Mouse (Mus musculus): Measurements from ENCODE around the gene Dnajc16.
"Not testable (repeated sequence)": the region's sequence is repeated elsewhere in the genome, so short reads cannot be mapped to it uniquely, and the experiment has no call there.

Gene Dnajc16

GRCm38 (mm10) chr4:141796356-141796755, 5.6 kb upstream of the Dnajc16 start:
- peak; percentile 42 for DNase-seq (ENCODE audit: low spot score)

GRCm38 (mm10) chr4:141794152-141794535, 3.4 kb upstream of the Dnajc16 start:
- no peak for DNase-seq (ENCODE audit: low spot score)

- DNase-seq (ENCODE audit: low spot score), result peak; percentile 99
Observed at GRCm38 (mm10) chr4:141793282-141794151, 2.8 kb upstream of the Dnajc16 start, which contains the start of gene Casp9. TSS of gene Casp9 (plus strand) at chr4:141793612.

GRCm38 (mm10) chr4:141792554-141793281, 2.0 kb upstream of the Dnajc16 start:
- no peak for DNase-seq (ENCODE audit: low spot score)

GRCm38 (mm10) chr4:141791951-141792350, 1.2 kb upstream of the Dnajc16 start:
- no peak for DNase-seq (ENCODE audit: low spot score)

- no peak for DNase-seq (ENCODE audit: low spot score)
Observed at GRCm38 (mm10) chr4:141791486-141791885, 755 bp upstream of the Dnajc16 start.

- no peak for DNase-seq (ENCODE audit: low spot score)
Observed at GRCm38 (mm10) chr4:141789564-141790218, 1.0 kb downstream of the Dnajc16 start.

GRCm38 (mm10) chr4:141787462-141787861, 3.3 kb downstream of the Dnajc16 start:
- no peak for DNase-seq (ENCODE audit: low spot score)

GRCm38 (mm10) chr4:141787046-141787445, 3.7 kb downstream of the Dnajc16 start:
- DNase-seq (ENCODE audit: low spot score), result no peak

- DNase-seq (ENCODE audit: low spot score), result no peak
Observed at GRCm38 (mm10) chr4:141786141-141786540, 4.6 kb downstream of the Dnajc16 start.

- no peak for DNase-seq (ENCODE audit: low spot score)
Observed at GRCm38 (mm10) chr4:141784835-141785234, 5.9 kb downstream of the Dnajc16 start.

GRCm38 (mm10) chr4:141781201-141781985, 9.3 kb downstream of the Dnajc16 start:
- DNase-seq (ENCODE audit: low spot score), result no peak

GRCm38 (mm10) chr4:141779828-141780227, 10.9 kb downstream of the Dnajc16 start:
- DNase-seq (ENCODE audit: low spot score), result no peak

- not testable (repeated sequence) for DNase-seq (ENCODE audit: low spot score)
Observed at GRCm38 (mm10) chr4:141773019-141773418, 17.7 kb downstream of the Dnajc16 start.

GRCm38 (mm10) chr4:141771823-141772222, 18.9 kb downstream of the Dnajc16 start:
- DNase-seq (ENCODE audit: low spot score), result no peak

- no peak for DNase-seq (ENCODE audit: low spot score)
Observed at GRCm38 (mm10) chr4:141769501-141770160, 21.1 kb downstream of the Dnajc16 start.

GRCm38 (mm10) chr4:141767353-141768036, 23.2 kb downstream of the Dnajc16 start:
- DNase-seq (ENCODE audit: low spot score), result peak; percentile 52

- peak; percentile 56 for DNase-seq (ENCODE audit: low spot score)
Observed at GRCm38 (mm10) chr4:141766668-141767352, 23.9 kb downstream of the Dnajc16 start.

GRCm38 (mm10) chr4:141766316-141766667, 24.4 kb downstream of the Dnajc16 start:
- DNase-seq (ENCODE audit: low spot score), result no peak

- DNase-seq (ENCODE audit: low spot score), result no peak
Observed at GRCm38 (mm10) chr4:141765008-141765407, 25.7 kb downstream of the Dnajc16 start.
